Mouse (Mus musculus) cerebellum, adult 18-20 months (tissue): ENCODE data around the gene Atpaf2.

Experiments used
- DNase-seq, 2 experiments: peaks; one replicate each; pipeline ENCODE4 v3.0.0; 2021

The Atpaf2 gene

GRCm38 (mm10) chr11:60396546-60396945 lies 21.7 kb downstream of the Atpaf2 start:
- DNase-seq = peak; percentile 40 to 49

GRCm38 (mm10) chr11:60391346-60391745 lies 26.9 kb downstream of the Atpaf2 start:
- DNase-seq = no peak

DNA sequence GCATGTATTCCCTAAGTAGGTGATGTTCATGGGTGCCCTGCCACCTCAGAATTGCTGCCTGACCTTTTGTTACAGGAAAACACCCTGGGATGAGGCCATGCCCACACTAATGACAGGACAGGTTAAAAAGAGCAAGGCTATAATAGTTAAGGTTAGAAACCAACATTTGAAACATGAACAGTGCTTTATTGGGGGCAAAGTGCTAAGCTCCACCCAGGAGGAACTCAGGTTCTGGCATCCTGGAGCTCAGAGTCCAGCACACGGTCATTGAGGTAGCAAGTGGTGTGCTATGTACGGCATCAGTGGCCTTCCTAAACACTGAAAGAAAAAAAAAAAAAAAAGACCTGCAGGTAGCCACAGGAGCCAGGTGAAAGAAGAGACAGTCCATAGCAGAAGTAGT lies 30.3 kb downstream of the Atpaf2 start:
- DNase-seq = no peak

GRCm38 (mm10) chr11:60385946-60386345 lies 32.3 kb downstream of the Atpaf2 start:
- DNase-seq = no peak

GRCm38 (mm10) chr11:60384762-60385421 lies 33.4 kb downstream of the Atpaf2 start:
- DNase-seq = peak; percentile 34 to 39

- no peak for DNase-seq
These were observed 34.7 kb downstream of the Atpaf2 start for GRCm38 (mm10) chr11:60383518-60383917.

GRCm38 (mm10) chr11:60374481-60374880 lies 43.8 kb downstream of the Atpaf2 start:
- DNase-seq = no peak

GRCm38 (mm10) chr11:60370431-60370830 lies 47.8 kb downstream of the Atpaf2 start:
- peak; percentile 35 to 52 for DNase-seq

- DNase-seq = peak; percentile 33 to 59
These were observed 48.8 kb downstream of the Atpaf2 start for GRCm38 (mm10) chr11:60369448-60369847.

DNA sequence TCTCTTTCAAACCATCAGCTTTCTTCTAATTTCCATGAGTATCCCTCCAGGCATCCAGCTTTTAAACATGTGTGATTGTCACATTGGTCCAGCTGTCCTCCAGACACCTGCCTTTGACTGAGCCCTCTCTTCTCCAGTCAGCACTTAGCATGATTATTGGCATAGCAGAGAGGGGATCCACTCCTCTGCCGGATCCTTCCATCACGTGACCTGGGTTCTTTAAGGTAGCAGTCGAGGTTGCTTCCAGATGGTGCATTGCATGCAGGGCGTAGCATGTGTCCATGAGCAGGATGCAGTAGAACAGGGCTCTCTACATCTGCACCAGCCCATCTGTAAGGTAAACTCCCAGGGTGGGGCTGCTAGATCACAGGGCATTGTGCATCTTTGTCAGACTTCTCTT lies 49.3 kb downstream of the Atpaf2 start:
- no peak for DNase-seq

DNA sequence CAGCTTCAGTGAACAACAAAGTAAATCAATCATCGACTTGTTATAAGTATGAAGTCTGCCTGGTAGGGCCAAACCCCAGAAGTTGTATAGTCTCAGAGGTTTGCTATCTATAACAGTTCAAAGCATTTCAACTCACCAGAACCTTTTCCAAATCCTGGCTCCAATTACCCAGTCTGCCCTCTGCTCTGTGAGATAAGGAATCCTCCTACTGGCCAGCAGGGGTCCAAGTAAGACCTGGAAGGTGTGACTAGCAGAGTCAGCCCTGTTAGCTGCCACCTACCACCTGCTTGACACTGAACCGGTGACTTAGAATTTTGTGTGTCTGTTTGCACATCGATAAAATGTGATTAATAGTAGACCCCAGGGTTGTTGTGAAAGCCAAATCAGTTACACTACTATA lies 51.0 kb downstream of the Atpaf2 start:
- no peak for DNase-seq

DNA sequence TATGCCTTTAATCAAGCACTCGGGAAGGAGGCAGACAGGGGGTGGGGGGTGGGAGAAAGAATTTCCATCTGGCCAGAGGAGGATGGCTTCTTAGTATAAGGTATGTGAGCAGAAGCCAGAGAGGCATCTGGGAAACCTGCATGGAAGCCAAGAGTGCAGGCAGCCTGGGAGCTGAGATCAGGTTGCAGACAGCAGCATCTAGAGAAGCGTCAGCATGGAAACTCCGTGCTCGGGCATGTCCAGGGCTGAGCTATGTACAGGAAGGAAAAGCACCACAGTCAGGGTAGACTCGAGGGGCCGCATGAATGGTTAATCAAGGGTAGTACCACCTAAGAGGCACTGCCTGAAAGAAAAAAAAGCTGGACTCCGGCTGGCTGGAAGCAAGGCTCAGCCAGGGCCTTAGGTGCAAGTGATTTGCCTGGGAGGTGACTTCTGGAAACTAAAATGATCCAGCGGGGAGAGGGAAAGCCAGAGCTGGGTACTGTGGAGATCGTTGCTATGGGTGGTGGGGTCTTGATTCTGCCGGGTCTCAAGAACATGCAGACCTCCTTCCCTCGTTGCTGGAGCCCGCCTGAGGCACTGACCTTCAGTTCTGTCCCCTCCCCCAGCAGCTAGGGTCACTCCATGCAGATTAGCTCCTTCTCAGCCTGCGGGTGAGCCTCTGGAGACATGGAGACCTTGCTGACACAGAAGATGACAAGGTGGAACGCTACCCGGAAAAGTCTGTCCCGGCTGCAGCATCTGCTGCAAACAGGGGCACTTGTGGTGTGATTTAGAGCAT lies 51.8 kb downstream of the Atpaf2 start:
- DNase-seq = no peak

- no peak for DNase-seq
These were observed 57.5 kb downstream of the Atpaf2 start for GRCm38 (mm10) chr11:60360631-60361201.

DNA sequence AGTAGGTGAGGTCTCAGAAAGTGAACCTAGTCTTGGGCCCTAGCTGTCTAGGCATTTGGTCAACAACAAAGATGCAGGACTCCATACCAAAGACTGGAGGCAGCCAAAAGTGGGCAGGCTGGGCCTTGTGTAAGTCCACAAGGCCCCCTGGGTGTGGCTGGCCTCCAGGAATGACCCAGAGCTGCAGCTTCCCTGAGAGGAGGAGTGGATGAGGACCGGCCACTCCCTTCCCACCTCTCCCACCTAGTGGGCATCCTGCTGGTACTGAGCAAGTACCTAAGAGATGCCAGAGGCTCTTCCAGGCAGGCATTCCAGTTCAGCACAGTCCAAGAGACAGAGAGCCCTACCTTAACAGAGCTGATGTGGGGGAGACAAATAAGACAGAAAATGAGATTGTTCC lies 58.3 kb downstream of the Atpaf2 start:
- no peak for DNase-seq

- no peak for DNase-seq
These were observed 59.1 kb downstream of the Atpaf2 start for GRCm38 (mm10) chr11:60359138-60359537.

GRCm38 (mm10) chr11:60358548-60358947 lies 59.7 kb downstream of the Atpaf2 start:
- no peak for DNase-seq

- DNase-seq = no peak
These were observed 61.1 kb downstream of the Atpaf2 start for GRCm38 (mm10) chr11:60357116-60357515.

- DNase-seq = no peak
These were observed 62.3 kb downstream of the Atpaf2 start for GRCm38 (mm10) chr11:60355952-60356351.

DNA sequence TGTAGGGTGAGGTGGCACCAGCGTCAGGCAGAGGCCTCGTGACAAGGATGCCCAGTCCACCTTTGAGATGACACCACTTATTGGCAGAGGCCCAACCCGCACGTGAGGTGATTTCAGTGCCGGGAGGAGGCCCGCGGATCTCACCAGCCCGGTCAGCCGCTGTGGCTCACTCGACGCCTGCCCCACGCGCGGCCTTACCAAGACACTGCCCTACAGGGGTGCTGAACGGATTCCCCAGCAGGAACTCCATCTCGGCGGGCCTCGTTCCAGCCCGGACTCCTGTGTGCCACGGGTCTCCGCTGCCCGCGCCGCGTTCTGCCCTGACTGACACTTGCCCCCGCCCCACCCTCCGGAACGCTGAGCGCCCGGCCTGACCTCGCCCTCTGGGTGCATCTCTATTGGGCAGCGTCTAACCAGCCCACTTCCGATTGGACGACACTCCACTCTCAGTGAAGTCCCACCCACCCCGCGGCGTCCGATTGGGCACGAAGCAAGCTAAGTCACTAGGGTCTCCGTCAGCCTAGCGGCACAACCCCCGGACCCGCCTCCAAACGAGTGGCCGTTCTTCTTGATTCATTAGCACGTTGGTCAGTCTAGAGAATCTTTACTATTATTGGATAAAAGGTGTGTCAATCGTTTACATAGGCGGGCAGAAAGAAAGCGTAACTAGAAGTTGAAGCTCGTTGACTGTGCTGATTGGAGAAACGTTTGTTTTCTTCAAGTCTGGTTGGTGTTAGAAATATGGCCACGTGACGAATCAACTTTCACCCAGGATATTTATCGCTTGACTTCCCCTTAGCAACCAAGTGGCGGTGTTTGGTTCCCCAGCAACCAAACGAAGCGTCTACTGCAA lies 65.5 kb downstream of the Atpaf2 start, which contains the start of the genes Tom1l2 and Drc3:
TSS of gene Tom1l2 (minus strand) at position 347 of the 853 bp plus-strand sequence.
TSS of gene Drc3 (plus strand) at position 771 of the 853 bp plus-strand sequence.
- peak; percentile 97 to 100 for DNase-seq

- peak; percentile 54 to 61 for DNase-seq
These were observed 66.3 kb downstream of the Atpaf2 start for GRCm38 (mm10) chr11:60351925-60352371.

DNA sequence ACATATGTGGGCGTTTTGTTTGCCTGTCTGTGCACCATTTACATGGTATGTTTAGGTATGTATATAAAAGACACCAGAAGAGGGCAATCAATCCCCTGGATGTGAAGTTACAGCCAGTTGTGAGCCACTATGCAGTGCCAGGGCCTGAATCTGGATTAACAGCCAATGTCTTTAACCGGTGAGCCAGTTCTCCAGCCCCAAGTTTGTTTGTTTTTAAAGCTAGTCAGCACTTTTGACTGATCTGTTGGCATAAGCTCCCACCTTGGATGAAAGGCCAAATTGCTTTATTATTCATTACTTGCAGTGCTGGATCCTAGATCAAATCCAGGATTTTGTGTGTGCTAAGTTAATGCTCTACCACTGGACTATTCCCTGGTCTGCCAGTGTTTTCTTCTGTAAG lies 66.9 kb downstream of the Atpaf2 start:
- DNase-seq = no peak
